Mouse (Mus musculus) limb, embryonic 10.5 days (tissue): ENCODE results near the gene Ahsg. TPM values are rescaled to one million over a fixed set of nuclear protein-coding genes. Genes with fewer than 3 reads are reported as not detected.
"Not testable (repeated sequence)": the region's sequence is repeated elsewhere in the genome, so short reads cannot be mapped to it uniquely, and the experiment has no call there.

ENCODE experiments used
- DNase-seq: peaks from one replicate; pipeline ENCODE4 v3.0.0-alpha.2; 2017; ENCODE audit warnings: low spot score
- H3K27ac ChIP-seq: fragments of 300-500 bp; sonication (generic); 2 replicates; pipeline ENCODE4 v1.5.1; 2016; ENCODE audit warnings: mild to moderate bottlenecking
- H3K27me3 ChIP-seq: fragments of 300-500 bp; sonication (generic); 2 replicates; pipeline ENCODE4 v1.6.1; 2016; ENCODE audit warnings: low read depth, mild to moderate bottlenecking; ENCODE audit not compliant: poor library complexity, severe bottlenecking
- H3K36me3 ChIP-seq: fragments of 300-500 bp; sonication (generic); 2 replicates; pipeline ENCODE4 v1.6.1; 2016; ENCODE audit warnings: mild to moderate bottlenecking, moderate library complexity
- H3K4me1 ChIP-seq: fragments of 300-500 bp; sonication (generic); 2 replicates; pipeline ENCODE4 v1.6.1; 2016
- H3K4me3 ChIP-seq: fragments of 300-500 bp; sonication (generic); 2 replicates; pipeline ENCODE4 v1.5.1; 2016; ENCODE audit warnings: mild to moderate bottlenecking, moderate library complexity
- H3K9me3 ChIP-seq: fragments of 300-500 bp; sonication (generic); replicated peaks from 2 replicates; pipeline ENCODE4 v1.6.1; 2016; ENCODE audit warnings: mild to moderate bottlenecking
- WGBS: fragments of 180-500 bp; shearing (Covaris S2); methylation state at CpG from one replicate; pipeline ENCODE4 v1.1.7; 2016; 5-methylcytosine and 5-hydroxymethylcytosine counted together
- polyA plus RNA-seq: library from polyadenylated mRNA; unstranded; fragments of >200 nt; fragmentation: Nextera tagmentation; extraction: Ambion mirVana; gene quantifications from 2 replicates; pipeline ENCODE4 v1.2.1, GENCODE M21; 2016

Ahsg gene
- polyA plus RNA-seq, 1 experiment from 2014 or later: not detected

DNA sequence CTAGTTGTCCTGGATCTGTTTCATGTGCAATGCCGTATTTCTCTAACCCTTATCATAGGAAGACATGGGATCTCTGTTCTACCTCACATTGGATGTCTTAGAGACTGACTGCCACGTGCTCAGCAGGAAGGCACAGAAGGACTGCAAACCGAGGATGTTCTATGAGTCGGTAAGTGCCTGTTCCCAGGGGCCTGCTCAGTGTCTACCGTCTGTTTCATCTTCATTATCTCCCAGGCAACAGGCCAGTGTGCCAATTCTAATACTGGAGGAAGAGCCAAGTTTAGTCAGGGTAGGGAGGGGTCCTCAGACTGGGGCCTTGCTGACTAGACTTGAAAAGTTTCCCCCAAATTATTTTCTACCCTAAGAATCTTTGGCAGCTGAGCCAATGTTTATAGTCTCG, 38.5 kb downstream of the Ahsg start:
- no peaks in the 10 kb centered on the region for H3K4me1 ChIP-seq
- no peaks in the 10 kb centered on the region for H3K36me3 ChIP-seq
- H3K9me3 ChIP-seq: no peaks in the 10 kb centered on the region
- no peak for DNase-seq
- no peak overlapping the region for H3K4me3 ChIP-seq
- 82% methylated on average over 6 of the region's 6 CpGs for WGBS
- no peaks in the 10 kb centered on the region for H3K27me3 ChIP-seq
- H3K27ac ChIP-seq: no peak overlapping the region

GRCm38 (mm10) chr16:22931431-22932200, 40.5 kb downstream of the Ahsg start:
- 88% methylated on average over 11 of the region's 11 CpGs for WGBS
- Histone ChIP-seq H3K36me3 (no peaks in the 10 kb centered on the region), H3K4me3 (no peak overlapping the region), H3K4me1 (no peaks in the 10 kb centered on the region), H3K9me3 (no peaks in the 10 kb centered on the region), H3K27ac (no peak overlapping the region), H3K27me3 (no peaks in the 10 kb centered on the region)
- DNase-seq: no peak

- Histone ChIP-seq H3K9me3 (no peaks in the 10 kb centered on the region), H3K4me3 (no peak overlapping the region), H3K27me3 (no peaks in the 10 kb centered on the region), H3K27ac (no peak overlapping the region), H3K4me1 (no peaks in the 10 kb centered on the region), H3K36me3 (no peaks in the 10 kb centered on the region)
- no peak for DNase-seq
- WGBS: 91% methylated on average over 12 of the region's 12 CpGs
Observed at GRCm38 (mm10) chr16:22937631-22938030, 46.6 kb downstream of the Ahsg start.

- H3K4me3 ChIP-seq: no peak overlapping the region
- H3K9me3 ChIP-seq: no peaks in the 10 kb centered on the region
- no peak overlapping the region for H3K27ac ChIP-seq
- no peak for DNase-seq
- no peaks in the 10 kb centered on the region for H3K36me3 ChIP-seq
- WGBS: 92% methylated on average over 2 of the region's 2 CpGs
- no peaks in the 10 kb centered on the region for H3K4me1 ChIP-seq
- H3K27me3 ChIP-seq: no peaks in the 10 kb centered on the region
Observed at GRCm38 (mm10) chr16:22938541-22938940, 47.5 kb downstream of the Ahsg start.

- H3K36me3 ChIP-seq: no peaks in the 10 kb centered on the region
- H3K27me3 ChIP-seq: no peaks in the 10 kb centered on the region
- no peaks in the 10 kb centered on the region for H3K4me1 ChIP-seq
- no peaks in the 10 kb centered on the region for H3K9me3 ChIP-seq
- no peak overlapping the region for H3K27ac ChIP-seq
- DNase-seq: no peak
- H3K4me3 ChIP-seq: no peak overlapping the region
- 81% methylated on average over 8 of the region's 8 CpGs for WGBS
Observed at GRCm38 (mm10) chr16:22939120-22939695, 48.1 kb downstream of the Ahsg start.

- not testable (repeated sequence) for H3K4me3 ChIP-seq, H3K27ac ChIP-seq, DNase-seq, H3K27me3 ChIP-seq, H3K4me1 ChIP-seq, H3K36me3 ChIP-seq, H3K9me3 ChIP-seq
Observed at GRCm38 (mm10) chr16:22941825-22942476, 50.9 kb downstream of the Ahsg start.

- no peak for DNase-seq
- no peaks in the 10 kb centered on the region for H3K4me1 ChIP-seq
- WGBS: 91% methylated on average over 2 of the region's 2 CpGs
Observed at GRCm38 (mm10) chr16:22947371-22947770, 56.3 kb downstream of the Ahsg start.

More at GRCm38 (mm10) chr16:22947371-22947770, 56.3 kb downstream of the Ahsg start:
- H3K27me3 ChIP-seq: no peaks in the 10 kb centered on the region
- no peaks in the 10 kb centered on the region for H3K9me3 ChIP-seq
- no peaks in the 10 kb centered on the region for H3K36me3 ChIP-seq
- no peak overlapping the region for H3K27ac ChIP-seq
- no peak overlapping the region for H3K4me3 ChIP-seq

Other genes with a start within 250 kb of the Ahsg start
- 0.16 and 0.29 TPM in 2 replicates for gene Dgkg, start 234.1 kb upstream of the Ahsg start, polyA plus RNA-seq
- not detected in 2 replicates for gene Crygs, start 79.7 kb upstream of the Ahsg start, polyA plus RNA-seq
- gene Tbccd1, start 33.6 kb upstream of the Ahsg start, polyA plus RNA-seq: 36.2 and 37.1 TPM in 2 replicates
- gene Dnajb11, start 33.4 kb upstream of the Ahsg start, polyA plus RNA-seq: 98.1 and 106 TPM in 2 replicates
- gene Fetub, start 27.1 kb downstream of the Ahsg start, polyA plus RNA-seq: not detected in 2 replicates
- gene Hrg, start 59.8 kb downstream of the Ahsg start, polyA plus RNA-seq: not detected in 2 replicates
- gene Kng2, start 138.2 kb downstream of the Ahsg start, polyA plus RNA-seq: not detected in 2 replicates
- gene Kng1, start 166.6 kb downstream of the Ahsg start, polyA plus RNA-seq: 0.11 TPM in 1 of 2 replicates, not detected in the other
- gene Eif4a2, start 216.2 kb downstream of the Ahsg start, polyA plus RNA-seq: 161 and 181 TPM in 2 replicates
- 226 and 229 TPM in 2 replicates for gene Rfc4, start 236.5 kb downstream of the Ahsg start, polyA plus RNA-seq